Mouse (Mus musculus) intestine, embryonic 14.5 days (tissue): ENCODE results near the gene Cep41. TPM values are rescaled to one million over a fixed set of nuclear protein-coding genes. Genes with fewer than 3 reads are reported as not detected.
A peak's percentile ranks its signal among the peaks of the same experiment; 100 is the strongest.

Experiments
- ATAC-seq: fragments of 200-750 bp; cut with Nextera tagmentation; replicated peaks from 2 replicates; pipeline ENCODE4 v1.8.0; 2017; ENCODE audit warnings: low read depth, moderate number of reproducible peaks, moderate TSS enrichment, moderate library complexity; ENCODE audit not compliant: low FRiP score, low TSS enrichment
- DNase-seq: peaks from one replicate; pipeline ENCODE4 v3.0.0-alpha.2; 2018; ENCODE audit warnings: low spot score
- H3K27ac ChIP-seq: fragments of 300-500 bp; sonication (generic); 2 replicates; pipeline ENCODE4 v1.5.1; 2014; ENCODE audit warnings: low read depth, mild to moderate bottlenecking, control low read depth
- H3K27me3 ChIP-seq: fragments of 300-500 bp; sonication (generic); replicated peaks from 2 replicates; pipeline ENCODE4 v1.6.1; 2014; ENCODE audit warnings: low read length, control low read depth; ENCODE audit not compliant: control insufficient read depth, insufficient read depth
- H3K36me3 ChIP-seq: fragments of 300-500 bp; sonication (generic); 2 replicates; pipeline ENCODE4 v1.6.1; 2014; ENCODE audit warnings: low read length, control low read depth; ENCODE audit not compliant: control insufficient read depth, insufficient read depth
- H3K4me1 ChIP-seq: fragments of 300-500 bp; sonication (generic); replicated peaks from 2 replicates; pipeline ENCODE4 v1.6.1; 2014; ENCODE audit warnings: low read length, control low read depth, mixed read lengths; ENCODE audit not compliant: control insufficient read depth, insufficient read depth
- H3K4me2 ChIP-seq: fragments of 300-500 bp; sonication (generic); 2 replicates; pipeline ENCODE4 v1.6.1; 2014; ENCODE audit warnings: low read length
- H3K4me3 ChIP-seq: fragments of 300-500 bp; sonication (generic); 2 replicates; pipeline ENCODE4 v1.5.1; 2014; ENCODE audit warnings: low read depth, low read length, control low read depth, mixed read lengths
- H3K9ac ChIP-seq: fragments of 300-500 bp; sonication (generic); 2 replicates; pipeline ENCODE4 v1.6.1; 2014; ENCODE audit warnings: mild to moderate bottlenecking, low read length
- H3K9me3 ChIP-seq: fragments of 300-500 bp; sonication (generic); 2 replicates; pipeline ENCODE4 v1.6.1; 2016; ENCODE audit warnings: low read length, control low read depth; ENCODE audit not compliant: control insufficient read depth
- WGBS: fragments of 180-500 bp; shearing (Covaris S2); extraction: QIAGEN DNeasy Blood & Tissue Kit; methylation state at CpG from one replicate; pipeline ENCODE4 v1.1.7; 2014; 5-methylcytosine and 5-hydroxymethylcytosine counted together
- polyA plus RNA-seq: library from polyadenylated mRNA; unstranded; fragments of >200 nt; fragmentation: Nextera tagmentation; extraction: Ambion mirVana; gene quantifications from 2 replicates; pipeline ENCODE4 v1.2.1, GENCODE M21; 2014

Gene Cep41
- polyA plus RNA-seq, 1 experiment from 2014 or later = 10.0 TPM

- H3K4me1 ChIP-seq = peaks cover 26% of the 10 kb centered on the region
- no peak overlapping the region for H3K4me3 ChIP-seq
- no peak overlapping the region for H3K9ac ChIP-seq
- 77% methylated on average over 11 of the region's 11 CpGs for WGBS
- 0 out of 2 replicates have a peak overlapping the region, but pooled peaks have one; percentile 12 for H3K27ac ChIP-seq
- no peaks in the 10 kb centered on the region for H3K9me3 ChIP-seq
- DNase-seq = no peak
- no peak for ATAC-seq
- H3K27me3 ChIP-seq = no peaks in the 10 kb centered on the region
- H3K4me2 ChIP-seq = no peak overlapping the region
- H3K36me3 ChIP-seq = no peaks in the 10 kb centered on the region
These were observed 20.3 kb upstream of the Cep41 start for GRCm38 (mm10) chr6:30713896-30714295.

DNA sequence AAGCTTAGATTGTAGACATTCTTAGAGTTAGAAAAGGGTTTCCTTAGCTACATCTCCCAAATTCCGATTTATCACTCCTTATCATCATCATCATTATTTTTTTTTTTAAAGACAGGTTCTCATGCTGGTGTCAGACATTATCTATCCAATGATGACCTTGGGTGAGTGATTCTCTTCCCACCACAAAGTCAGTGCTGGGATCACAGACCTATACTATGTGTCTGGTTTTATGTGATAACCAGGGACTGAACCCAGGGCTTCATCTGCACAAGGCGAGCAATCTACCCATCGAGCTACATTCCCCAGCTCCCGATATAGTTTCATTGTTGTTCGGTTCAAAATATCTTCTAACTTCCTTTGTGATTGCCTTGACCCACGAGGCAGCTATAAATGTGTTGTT, 19.9 kb upstream of the Cep41 start:
- no peak for DNase-seq
- Histone ChIP-seq H3K4me2 (no peak overlapping the region), H3K9me3 (no peaks in the 10 kb centered on the region), H3K27me3 (no peaks in the 10 kb centered on the region), H3K36me3 (no peaks in the 10 kb centered on the region), H3K4me3 (no peak overlapping the region), H3K27ac (no peak overlapping the region), H3K4me1 (peaks cover 26% of the 10 kb centered on the region), H3K9ac (no peak overlapping the region)
- WGBS = 79% methylated on average over 6 of the region's 6 CpGs
- ATAC-seq = no peak

DNA sequence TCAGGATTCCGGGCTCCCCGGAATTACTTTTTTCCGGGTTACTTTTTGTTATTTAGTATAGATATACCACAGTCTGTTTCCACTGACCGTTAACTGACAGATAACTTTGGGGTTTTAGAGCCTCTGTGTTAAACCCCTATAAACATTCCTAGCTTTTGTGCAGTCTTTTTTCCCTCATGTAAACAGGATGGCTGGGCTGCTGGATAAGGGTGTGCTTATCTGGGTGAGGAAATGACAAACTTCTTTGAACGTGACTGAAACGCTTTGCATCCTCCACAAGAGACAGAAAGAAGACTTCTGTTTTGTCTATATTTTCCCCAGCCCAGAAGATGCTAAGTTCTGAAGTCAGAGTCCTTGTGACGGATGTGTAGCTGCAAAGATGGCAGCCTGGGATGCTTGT, 18.9 kb upstream of the Cep41 start:
- Histone ChIP-seq H3K27ac (peak overlapping the region; percentile 40; the same call in 1 of the 2 replicates), H3K27me3 (no peaks in the 10 kb centered on the region), H3K36me3 (no peaks in the 10 kb centered on the region), H3K4me1 (peaks cover 26% of the 10 kb centered on the region), H3K4me2 (no peak overlapping the region), H3K4me3 (no peak overlapping the region), H3K9ac (no peak overlapping the region), H3K9me3 (no peaks in the 10 kb centered on the region)
- 39% methylated on average over 7 of the region's 7 CpGs for WGBS
- DNase-seq (no peak), ATAC-seq (no peak)

GRCm38 (mm10) chr6:30711365-30711763, 17.8 kb upstream of the Cep41 start:
- H3K9ac ChIP-seq = no peak overlapping the region
- H3K27me3 ChIP-seq = no peaks in the 10 kb centered on the region
- WGBS = 56% methylated on average over 10 of the region's 10 CpGs
- ATAC-seq = no peak
- 0 out of 2 replicates have a peak overlapping the region, but pooled peaks have one; percentile 18 for H3K27ac ChIP-seq
- DNase-seq = no peak
- H3K4me3 ChIP-seq = no peak overlapping the region
- H3K4me2 ChIP-seq = no peak overlapping the region
- H3K9me3 ChIP-seq = no peaks in the 10 kb centered on the region
- H3K4me1 ChIP-seq = peaks cover 23% of the 10 kb centered on the region
- no peaks in the 10 kb centered on the region for H3K36me3 ChIP-seq

- 49% methylated on average over 25 of the region's 25 CpGs for WGBS
- no peaks in the 10 kb centered on the region for H3K27me3 ChIP-seq
- H3K4me2 ChIP-seq = no peak overlapping the region
- no peaks in the 10 kb centered on the region for H3K36me3 ChIP-seq
- H3K4me3 ChIP-seq = no peak overlapping the region
- H3K9ac ChIP-seq = no peak overlapping the region
- H3K4me1 ChIP-seq = peaks cover 23% of the 10 kb centered on the region
- H3K27ac ChIP-seq = 0 out of 2 replicates have a peak overlapping the region, but pooled peaks have one; percentile 18
- H3K9me3 ChIP-seq = no peaks in the 10 kb centered on the region
- no peak for DNase-seq
- no peak for ATAC-seq
These were observed 17.1 kb upstream of the Cep41 start for GRCm38 (mm10) chr6:30710371-30711364.

DNA sequence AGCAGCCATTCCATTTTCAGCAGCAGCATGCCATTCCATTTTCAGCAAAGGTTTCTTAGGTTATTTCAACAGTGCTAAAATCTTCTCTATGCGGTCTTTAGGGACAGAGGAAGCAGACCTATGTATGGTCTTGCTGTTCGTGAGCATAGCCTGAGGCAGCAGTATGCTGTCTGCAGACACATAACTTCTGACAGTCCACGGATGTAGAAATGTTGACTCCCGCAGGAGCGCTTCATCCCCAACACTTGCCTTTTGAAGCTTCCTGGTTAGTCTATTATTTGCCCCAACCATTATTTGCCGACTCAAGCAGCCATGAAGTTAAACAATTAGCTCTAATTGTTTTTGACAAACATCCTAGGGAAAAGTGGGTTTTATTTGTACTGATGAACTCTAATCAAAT, 15.6 kb upstream of the Cep41 start:
- Histone ChIP-seq H3K4me2 (no peak overlapping the region), H3K27ac (no peak overlapping the region), H3K36me3 (no peaks in the 10 kb centered on the region), H3K9me3 (no peaks in the 10 kb centered on the region), H3K4me3 (no peak overlapping the region), H3K27me3 (no peaks in the 10 kb centered on the region), H3K9ac (no peak overlapping the region), H3K4me1 (peaks cover 25% of the 10 kb centered on the region)
- WGBS = 48% methylated on average over 6 of the region's 6 CpGs
- ATAC-seq = no peak
- DNase-seq = no peak

- 60% methylated on average over 9 of the region's 9 CpGs for WGBS
These were observed 10.5 kb upstream of the Cep41 start for GRCm38 (mm10) chr6:30703977-30704602.

DNA sequence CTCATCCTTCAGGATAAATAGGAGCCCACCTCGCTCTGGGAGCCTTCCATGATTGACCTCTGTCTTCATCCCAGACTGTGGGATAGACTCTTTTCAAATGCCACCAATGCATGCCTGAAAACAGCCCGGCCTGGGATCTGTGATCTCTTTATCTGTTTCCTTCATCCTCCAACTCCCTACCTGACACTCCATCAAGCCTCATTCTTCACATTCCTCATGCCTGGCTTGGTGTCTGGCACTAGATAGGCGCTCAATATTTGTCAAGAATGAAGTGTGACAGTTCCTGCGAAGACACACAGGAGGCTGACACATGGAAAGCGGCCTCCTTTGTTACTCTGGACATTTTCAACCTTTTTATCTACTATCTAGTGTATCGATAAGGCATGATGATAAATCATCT, 9.9 kb upstream of the Cep41 start:
- Histone ChIP-seq H3K4me1 (peaks cover 16% of the 10 kb centered on the region), H3K27ac (peak overlapping the region; percentile 40), H3K4me2 (no peak overlapping the region), H3K9me3 (no peaks in the 10 kb centered on the region), H3K27me3 (no peaks in the 10 kb centered on the region), H3K36me3 (no peaks in the 10 kb centered on the region), H3K9ac (no peak overlapping the region), H3K4me3 (no peak overlapping the region)
- DNase-seq = no peak
- WGBS = 62% methylated on average over 6 of the region's 6 CpGs
- no peak for ATAC-seq

More at GRCm38 (mm10) chr6:30703977-30704602, 10.5 kb upstream of the Cep41 start:
- H3K9me3 ChIP-seq = no peaks in the 10 kb centered on the region
- no peak; the same call in 1 of the 2 replicates for ATAC-seq
- peaks cover 16% of the 10 kb centered on the region for H3K4me1 ChIP-seq
- H3K36me3 ChIP-seq = no peaks in the 10 kb centered on the region
- H3K4me3 ChIP-seq = no peak overlapping the region
- H3K27me3 ChIP-seq = no peaks in the 10 kb centered on the region
- H3K4me2 ChIP-seq = no peak overlapping the region
- DNase-seq = no peak
- peak overlapping the region; percentile 40 for H3K27ac ChIP-seq
- no peak overlapping the region for H3K9ac ChIP-seq
